Mouse (Mus musculus) retina, postnatal 7 days (tissue): ENCODE measurements around the gene Tcf12.

Experiments used
- DNase-seq: peaks from one replicate; pipeline ENCODE4 v3.0.0-alpha.2; 2012; ENCODE audit warnings: low read depth, low spot score

Tcf12 gene

GRCm38 (mm10) chr9:71805646-71806421 lies 305.8 kb downstream of the Tcf12 start:
- DNase-seq: no peak

- no peak for DNase-seq
Observed at GRCm38 (mm10) chr9:71804116-71804515, 307.6 kb downstream of the Tcf12 start.

GRCm38 (mm10) chr9:71803281-71803680 lies 308.4 kb downstream of the Tcf12 start:
- DNase-seq: no peak

GRCm38 (mm10) chr9:71799598-71799997 lies 312.1 kb downstream of the Tcf12 start:
- no peak for DNase-seq

GRCm38 (mm10) chr9:71798176-71798575 lies 313.5 kb downstream of the Tcf12 start:
- no peak for DNase-seq
